Mouse (Mus musculus): ENCODE measurements around the gene Catsper4. TPM values are rescaled to one million over a fixed set of nuclear protein-coding genes. Genes with fewer than 3 reads are reported as not detected.

The Catsper4 gene
- polyA plus RNA-seq, 1 experiment from 2014 or later = not detected

GRCm38 (mm10) chr4:134256407-134257197 lies 29.4 kb upstream of the Catsper4 start:
- H3K27me3 ChIP-seq (replicated peaks) = peaks cover 42% of the 10 kb centered on the region
- H3K36me3 ChIP-seq (replicated peaks) = no peaks in the 10 kb centered on the region
- no peaks in the 10 kb centered on the region for H3K9me3 ChIP-seq
- no peak overlapping the region for H3K4me3 ChIP-seq
- H3K4me1 ChIP-seq = peaks cover 22% of the 10 kb centered on the region
- no peak for ATAC-seq (replicated peaks)
- H3K4me2 ChIP-seq = no peak overlapping the region
- H3K27ac ChIP-seq = no peak overlapping the region
- no peak overlapping the region for H3K9ac ChIP-seq
- 12% methylated on average over 19 of the region's 19 CpGs for WGBS

GRCm38 (mm10) chr4:134255854-134256253 lies 28.7 kb upstream of the Catsper4 start:
- peaks cover 28% of the 10 kb centered on the region for H3K4me1 ChIP-seq
- no peak for ATAC-seq (replicated peaks)
- H3K9me3 ChIP-seq = no peaks in the 10 kb centered on the region
- no peak overlapping the region for H3K4me3 ChIP-seq
- WGBS = 22% methylated on average over 4 of the region's 4 CpGs
- H3K27me3 ChIP-seq (replicated peaks) = peaks cover 45% of the 10 kb centered on the region
- H3K36me3 ChIP-seq (replicated peaks) = no peaks in the 10 kb centered on the region
- no peak overlapping the region for H3K27ac ChIP-seq
- no peak overlapping the region for H3K4me2 ChIP-seq
- no peak overlapping the region for H3K9ac ChIP-seq

GRCm38 (mm10) chr4:134254835-134255234 lies 27.7 kb upstream of the Catsper4 start:
- Histone ChIP-seq H3K36me3 (replicated peaks) (no peaks in the 10 kb centered on the region), H3K4me2 (no peak overlapping the region), H3K9me3 (no peaks in the 10 kb centered on the region), H3K4me1 (peaks cover 38% of the 10 kb centered on the region), H3K4me3 (no peak overlapping the region), H3K27ac (no peak overlapping the region), H3K9ac (no peak overlapping the region), H3K27me3 (replicated peaks) (peaks cover 55% of the 10 kb centered on the region)
- no peak for ATAC-seq (replicated peaks)
- WGBS = 22% methylated on average over 3 of the region's 3 CpGs

GRCm38 (mm10) chr4:134253722-134254324 lies 26.6 kb upstream of the Catsper4 start, which contains the start of gene Grrp1:
Gene Grrp1 (minus strand): TSS chr4:134254106.
- Histone ChIP-seq H3K27me3 (replicated peaks) (peaks cover 57% of the 10 kb centered on the region), H3K9me3 (no peaks in the 10 kb centered on the region), H3K36me3 (replicated peaks) (no peaks in the 10 kb centered on the region), H3K4me3 (peak within 1 kb of the TSS; percentile 60), H3K4me2 (peak within 1 kb of the TSS; percentile 14), H3K27ac (no peak within 1 kb of the TSS), H3K4me1 (peaks cover 47% of the 10 kb centered on the region), H3K9ac (no peak within 1 kb of the TSS)
- WGBS = under 1% methylated on average over 13 of the region's 13 CpGs
- ATAC-seq (replicated peaks) = no peak

- Histone ChIP-seq H3K4me1 (peaks cover 47% of the 10 kb centered on the region), H3K4me2 (peak overlapping the region; percentile 76; the same call in 1 of the 2 replicates), H3K27ac (no peak overlapping the region), H3K27me3 (replicated peaks) (peaks cover 63% of the 10 kb centered on the region), H3K9ac (no peak overlapping the region), H3K9me3 (no peaks in the 10 kb centered on the region), H3K4me3 (peak overlapping the region; percentile 60), H3K36me3 (replicated peaks) (no peaks in the 10 kb centered on the region)
- WGBS = 11% methylated on average over 15 of the region's 15 CpGs
- ATAC-seq (replicated peaks) = no peak
These were observed 25.9 kb upstream of the Catsper4 start for GRCm38 (mm10) chr4:134252911-134253721.

- Histone ChIP-seq H3K9ac (peak overlapping the region; percentile 72), H3K9me3 (no peaks in the 10 kb centered on the region), H3K4me3 (peak overlapping the region; percentile 60), H3K4me2 (peak overlapping the region; percentile 76), H3K4me1 (peaks cover 47% of the 10 kb centered on the region), H3K27me3 (replicated peaks) (peaks cover 71% of the 10 kb centered on the region), H3K36me3 (replicated peaks) (no peaks in the 10 kb centered on the region), H3K27ac (peak overlapping the region; percentile 81)
- WGBS = 7% methylated on average over 22 of the region's 22 CpGs
- ATAC-seq (replicated peaks) = no peak
These were observed 25.1 kb upstream of the Catsper4 start for GRCm38 (mm10) chr4:134252131-134252910.

- Histone ChIP-seq H3K36me3 (replicated peaks) (no peaks in the 10 kb centered on the region), H3K27ac (peak overlapping the region; percentile 81), H3K4me1 (peaks cover 45% of the 10 kb centered on the region), H3K27me3 (replicated peaks) (peaks cover 78% of the 10 kb centered on the region), H3K9me3 (no peaks in the 10 kb centered on the region), H3K9ac (peak overlapping the region; percentile 72), H3K4me2 (peak overlapping the region; percentile 76), H3K4me3 (peak overlapping the region; percentile 60)
- peak; percentile 67 for ATAC-seq (replicated peaks)
- WGBS = under 1% methylated on average over 90 of the region's 91 CpGs
These were observed 24.3 kb upstream of the Catsper4 start for GRCm38 (mm10) chr4:134251241-134252130.

- peak overlapping the region; percentile 72 for H3K9ac ChIP-seq
- peak overlapping the region; percentile 60 for H3K4me3 ChIP-seq
- peak overlapping the region; percentile 76 for H3K4me2 ChIP-seq
- H3K27me3 ChIP-seq (replicated peaks) = peaks cover 78% of the 10 kb centered on the region
- no peaks in the 10 kb centered on the region for H3K9me3 ChIP-seq
- H3K36me3 ChIP-seq (replicated peaks) = no peaks in the 10 kb centered on the region
- H3K27ac ChIP-seq = peak overlapping the region; percentile 81
- WGBS = 5% methylated on average over 10 of the region's 10 CpGs
- peaks cover 50% of the 10 kb centered on the region for H3K4me1 ChIP-seq
- ATAC-seq (replicated peaks) = no peak
These were observed 23.7 kb upstream of the Catsper4 start for GRCm38 (mm10) chr4:134250930-134251240.

GRCm38 (mm10) chr4:134250116-134250929 lies 23.1 kb upstream of the Catsper4 start:
- Histone ChIP-seq H3K4me2 (peak overlapping the region; percentile 76), H3K9ac (peak overlapping the region; percentile 72), H3K9me3 (no peaks in the 10 kb centered on the region), H3K4me1 (peaks cover 55% of the 10 kb centered on the region), H3K4me3 (peak overlapping the region; percentile 60), H3K27me3 (replicated peaks) (peaks cover 76% of the 10 kb centered on the region), H3K27ac (peak overlapping the region; percentile 81; the same call in 1 of the 2 replicates), H3K36me3 (replicated peaks) (no peaks in the 10 kb centered on the region)
- WGBS = 5% methylated on average over 27 of the region's 27 CpGs
- ATAC-seq (replicated peaks) = no peak

- no peak overlapping the region for H3K27ac ChIP-seq
These were observed 22.5 kb upstream of the Catsper4 start for GRCm38 (mm10) chr4:134249651-134250050.

More at GRCm38 (mm10) chr4:134249651-134250050, 22.5 kb upstream of the Catsper4 start:
- Histone ChIP-seq H3K27me3 (replicated peaks) (peaks cover 69% of the 10 kb centered on the region), H3K36me3 (replicated peaks) (no peaks in the 10 kb centered on the region), H3K4me1 (peaks cover 59% of the 10 kb centered on the region), H3K4me3 (peak overlapping the region; percentile 60), H3K9me3 (no peaks in the 10 kb centered on the region), H3K9ac (peak overlapping the region; percentile 31), H3K4me2 (peak overlapping the region; percentile 76)
- no peak; the same call in 1 of the 2 replicates for ATAC-seq (replicated peaks)
- WGBS = 0% methylated on average over 30 of the region's 30 CpGs
